Mouse (Mus musculus) heart, postnatal 0 days (tissue): ENCODE data around the gene Smg7.

ENCODE experiments used
- CTCF ChIP-seq: IDR thresholded peaks from 2 replicates; pipeline ENCODE4 v1.5.1; 2016; ENCODE audit warnings: antibody characterized with exemption, control low read depth, low read depth
- EP300 ChIP-seq: IDR thresholded peaks from 2 replicates; pipeline ENCODE4 v1.6.1; 2016; ENCODE audit warnings: antibody characterized with exemption, low read depth

- TF ChIP-seq EP300 (no peak), CTCF (no peak)
These were observed 108.8 kb downstream of the Smg7 start for GRCm38 (mm10) chr1:152793495-152794130.
